Mouse (Mus musculus) spleen, postnatal 36 days (tissue): ENCODE measurements around the gene Gm21119.

Experiments
- DNase-seq, 2 experiments: peaks; one replicate each; pipeline ENCODE4 v3.0.0; 2022; ENCODE audit warnings: low spot score in 2 of 2, mixed read lengths in 1 of 2

Gm21119 gene

DNA sequence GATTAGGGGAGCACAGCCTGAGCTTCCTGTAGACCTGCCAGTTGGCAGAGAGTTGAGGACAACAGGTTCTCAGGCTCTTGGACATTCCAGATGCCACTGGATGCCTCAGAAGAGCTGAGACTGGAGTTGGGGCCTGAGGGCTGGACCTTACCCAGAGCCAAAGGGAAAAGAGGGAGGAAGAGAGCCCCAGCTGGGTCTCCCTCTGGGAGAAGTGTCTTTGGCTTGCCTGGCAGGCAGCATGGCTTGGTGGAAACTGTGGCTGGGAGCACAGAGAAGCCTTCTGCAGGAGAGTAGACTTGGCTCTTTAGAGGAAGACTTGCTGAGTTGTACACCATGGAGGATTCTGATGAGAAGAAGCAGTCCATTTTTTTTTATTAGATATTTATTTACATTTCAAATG is 38.3 kb downstream of the Gm21119 start:
- DNase-seq: peak; percentile 15 to 22

DNA sequence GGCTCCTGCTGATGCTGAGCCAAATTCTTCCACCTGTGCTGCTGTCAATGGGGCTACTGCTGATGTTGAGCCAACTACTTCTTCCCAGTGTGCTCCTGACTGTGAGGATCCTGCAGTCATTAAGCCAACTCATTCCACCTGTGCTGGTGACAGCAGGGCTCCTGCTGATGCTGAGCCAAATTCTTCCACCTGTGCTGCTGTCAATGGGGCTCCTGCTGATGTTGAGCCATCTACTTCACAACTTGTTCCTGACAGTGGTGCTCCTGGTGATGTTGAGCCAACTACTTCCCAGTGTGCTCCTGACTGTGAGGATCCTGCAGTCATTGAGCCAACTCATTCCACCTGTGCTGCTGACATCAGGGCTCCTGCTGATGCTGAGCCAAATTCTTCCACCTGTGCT is 63.7 kb downstream of the Gm21119 start:
- peak in 1 of 2 experiments; percentile 0 for DNase-seq
